Mouse (Mus musculus) heart, adult 2 months (tissue): Measurements from ENCODE around the gene Amz1. TPM values are rescaled to one million over a fixed set of nuclear protein-coding genes. Genes with fewer than 3 reads are reported as not detected.
A peak's percentile ranks its signal among the peaks of the same experiment; 100 is the strongest.

Experiments
- DNase-seq, 2 experiments: peaks; one replicate each; pipeline ENCODE4 v3.0.0; 2021
- H3K27ac ChIP-seq: fragments of 200-600 bp; 2 replicates; pipeline ENCODE4 v1.8.1; 2022
- H3K27me3 ChIP-seq: fragments of 200-500 bp; 2 replicates; pipeline ENCODE4 v1.6.1; 2012; ENCODE audit warnings: mild to moderate bottlenecking, low read length, inconsistent platforms, mixed read lengths; ENCODE audit not compliant: control insufficient read depth, insufficient read depth
- H3K36me3 ChIP-seq: fragments of 200-500 bp; 2 replicates; pipeline ENCODE4 v1.6.1; 2012; ENCODE audit warnings: low read length, inconsistent platforms; ENCODE audit not compliant: control insufficient read depth, insufficient read depth
- H3K4me1 ChIP-seq: fragments of 200-500 bp; 2 replicates; pipeline ENCODE4 v1.6.1; 2011; ENCODE audit warnings: low read length; ENCODE audit not compliant: control insufficient read depth, insufficient read depth
- H3K4me3 ChIP-seq: fragments of 200-600 bp; 2 replicates; pipeline ENCODE4 v1.8.1; 2022
- H3K79me2 ChIP-seq: fragments of 200-500 bp; replicated peaks from 2 replicates; pipeline ENCODE4 v1.6.1; 2012; ENCODE audit warnings: mild to moderate bottlenecking, inconsistent platforms, low read length, moderate library complexity, mixed read lengths; ENCODE audit not compliant: control insufficient read depth, insufficient read depth
- H3K9ac ChIP-seq: fragments of 200-500 bp; 2 replicates; pipeline ENCODE4 v1.6.1; 2012; ENCODE audit warnings: low read depth, mild to moderate bottlenecking, control low read depth, inconsistent platforms, low read length, mixed read lengths
- CTCF ChIP-seq: fragments of 200-600 bp; IDR thresholded peaks from 2 replicates; pipeline ENCODE4 v1.8.1; 2022; ENCODE audit warnings: antibody characterized with exemption, mild to moderate bottlenecking, moderate library complexity
- EP300 ChIP-seq: fragments of 200-500 bp; IDR thresholded peaks from 2 replicates; pipeline ENCODE4 v1.6.1; 2011; ENCODE audit warnings: low read depth, low read length, control low read depth; ENCODE audit not compliant: insufficient read depth
- POLR2A ChIP-seq: fragments of 200-500 bp; IDR thresholded peaks from 2 replicates; pipeline ENCODE4 v1.6.1; 2011; ENCODE audit warnings: mild to moderate bottlenecking, low read depth, low read length, control low read depth; ENCODE audit not compliant: insufficient read depth
- WGBS: fragments of 180-500 bp; shearing (Covaris S2); methylation state at CpG from one replicate; pipeline ENCODE4 v1.1.7; 2018; 5-methylcytosine and 5-hydroxymethylcytosine counted together
- intact Hi-C: fragments of 180-260 bp; cut with DNase I; formaldehyde crosslinking; loops from one replicate; pipeline ENCODE4 v1.15.1; 2025
- polyA plus RNA-seq: library from polyadenylated mRNA; depleted of rRNA; stranded (reverse); fragments of >200 nt; gene quantifications from 2 replicates; pipeline ENCODE4 v1.2.3, GENCODE M21; 2012
- total RNA-seq, 2 experiments: library from RNA; stranded (reverse); gene quantifications; 2 replicates each; pipeline ENCODE4 v1.2.3; 2021

Amz1 gene
- total and polyA plus RNA-seq, 3 experiments, result 0.31 to 0.98 (median 0.48) TPM

GRCm38 (mm10) chr5:140710315-140710714 lies 13.6 kb upstream of the Amz1 start:
- Histone ChIP-seq H3K9ac (no peak overlapping the region), H3K4me3 (no peak overlapping the region), H3K4me1 (peaks cover 3% of the 10 kb centered on the region), H3K36me3 (no peaks in the 10 kb centered on the region), H3K79me2 (no peaks in the 10 kb centered on the region), H3K27me3 (no peaks in the 10 kb centered on the region), H3K27ac (no peak overlapping the region)
- no peak for TF ChIP-seq EP300
- no peak for TF ChIP-seq CTCF
- no peak for TF ChIP-seq POLR2A
- intact Hi-C loops, result no loop called here
- DNase-seq, result no peak
- 89% methylated on average over 6 of the region's 6 CpGs for whole genome bisulfite sequencing

DNA sequence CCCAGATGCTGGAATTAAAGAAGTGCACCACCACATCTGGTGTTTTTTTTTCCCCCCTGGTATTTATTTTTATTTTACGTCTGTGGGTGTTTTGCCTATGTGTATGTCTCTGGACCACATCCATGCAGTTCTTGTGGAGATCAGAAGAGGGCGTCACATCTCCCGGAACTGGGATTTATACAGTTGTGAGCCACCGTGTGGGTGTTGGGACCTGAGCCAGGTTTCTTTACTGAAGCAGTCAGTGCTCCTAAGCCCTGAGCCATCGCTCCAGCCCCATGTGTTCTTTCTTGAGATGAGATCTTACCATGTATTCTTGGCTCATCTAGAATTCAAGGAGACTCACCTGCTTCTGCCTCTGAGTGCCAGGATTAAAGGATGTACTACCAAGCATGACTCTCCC lies 12.9 kb upstream of the Amz1 start:
- Histone ChIP-seq H3K27ac (no peak overlapping the region), H3K36me3 (no peaks in the 10 kb centered on the region), H3K4me1 (peaks cover under 1% of the 10 kb centered on the region), H3K79me2 (no peaks in the 10 kb centered on the region), H3K4me3 (no peak overlapping the region), H3K27me3 (no peaks in the 10 kb centered on the region), H3K9ac (no peak overlapping the region)
- 0 out of 2 replicates have a peak, but pooled peaks have one; percentile 8 for TF ChIP-seq CTCF
- TF ChIP-seq POLR2A, result no peak
- intact Hi-C loops, result no loop called here
- 72% methylated on average over 5 of the region's 5 CpGs for WGBS
- no peak for DNase-seq

DNA sequence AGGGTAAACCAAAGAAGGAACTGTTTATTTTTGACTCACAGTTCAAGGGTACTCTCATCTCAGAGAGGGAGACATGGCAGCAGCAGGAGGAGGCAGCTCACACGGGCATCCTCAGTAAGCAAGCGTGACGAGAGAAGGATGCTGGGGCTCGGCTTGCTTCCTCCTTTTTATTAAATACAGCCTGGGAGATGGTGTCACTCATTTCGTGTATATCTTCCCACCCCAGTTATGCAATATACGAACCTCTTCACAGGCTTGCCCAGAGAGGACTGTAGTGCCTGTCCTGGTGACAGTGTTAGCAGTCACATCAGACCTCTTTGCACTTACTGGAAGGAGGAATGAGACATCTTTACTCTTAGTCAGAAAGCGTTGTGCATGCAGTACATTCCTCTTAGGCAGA lies 3.2 kb upstream of the Amz1 start:
- Histone ChIP-seq H3K79me2 (no peaks in the 10 kb centered on the region), H3K4me3 (no peak overlapping the region), H3K4me1 (no peaks in the 10 kb centered on the region), H3K27me3 (no peaks in the 10 kb centered on the region), H3K36me3 (no peaks in the 10 kb centered on the region), H3K9ac (no peak overlapping the region), H3K27ac (no peak overlapping the region)
- TF ChIP-seq EP300 (no peak), CTCF (no peak), POLR2A (no peak)
- WGBS, result 75% methylated on average over 7 of the region's 7 CpGs
- intact Hi-C loops, result no loop called here
- no peak for DNase-seq

DNA sequence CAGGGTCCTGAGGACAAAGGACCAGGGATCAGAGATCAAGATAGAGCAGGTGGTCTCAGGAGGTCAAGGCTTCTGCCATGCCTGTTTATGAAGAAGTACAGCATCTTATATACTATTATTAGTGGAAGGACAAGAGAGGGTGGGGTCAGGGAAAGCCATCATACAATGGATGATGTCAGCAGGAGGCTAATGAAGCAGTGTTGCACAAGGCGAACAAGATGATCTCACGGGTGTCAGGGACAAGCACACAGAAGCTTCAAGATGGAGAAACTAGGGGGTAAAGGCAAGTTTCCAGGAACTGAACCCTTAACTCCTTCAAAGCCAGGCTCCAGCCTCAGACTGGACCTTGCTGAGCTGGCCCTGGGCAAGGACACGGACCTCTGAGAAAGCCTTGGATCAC lies 1.8 kb upstream of the Amz1 start:
- Histone ChIP-seq H3K4me1 (no peaks in the 10 kb centered on the region), H3K27me3 (no peaks in the 10 kb centered on the region), H3K9ac (no peak overlapping the region), H3K79me2 (no peaks in the 10 kb centered on the region), H3K36me3 (no peaks in the 10 kb centered on the region), H3K27ac (no peak overlapping the region), H3K4me3 (no peak overlapping the region)
- no peak for TF ChIP-seq EP300
- TF ChIP-seq POLR2A, result no peak
- no peak for TF ChIP-seq CTCF
- intact Hi-C loops, result no loop called here
- WGBS, result 51% methylated on average over 3 of the region's 3 CpGs
- no peak for DNase-seq

- WGBS, result 77% methylated on average over 7 of the region's 7 CpGs
- no peak overlapping the region for H3K4me3 ChIP-seq
- H3K4me1 ChIP-seq, result no peaks in the 10 kb centered on the region
- H3K27ac ChIP-seq, result no peak overlapping the region
- H3K79me2 ChIP-seq, result no peaks in the 10 kb centered on the region
- intact Hi-C loops, result no loop called here
- no peaks in the 10 kb centered on the region for H3K36me3 ChIP-seq
- no peak for TF ChIP-seq CTCF
- no peak for TF ChIP-seq POLR2A
- no peak for TF ChIP-seq EP300
- no peaks in the 10 kb centered on the region for H3K27me3 ChIP-seq
- no peak overlapping the region for H3K9ac ChIP-seq
- DNase-seq, result no peak
Measured at GRCm38 (mm10) chr5:140726062-140726839, 2.3 kb downstream of the Amz1 start.

GRCm38 (mm10) chr5:140726946-140727740 lies 3.2 kb downstream of the Amz1 start:
- DNase-seq, result no peak
- no peaks in the 10 kb centered on the region for H3K4me1 ChIP-seq
- no peaks in the 10 kb centered on the region for H3K27me3 ChIP-seq
- TF ChIP-seq CTCF (no peak), EP300 (no peak), POLR2A (no peak)
- intact Hi-C loops, result no loop called here
- 75% methylated on average over 17 of the region's 17 CpGs for WGBS
- H3K36me3 ChIP-seq, result no peaks in the 10 kb centered on the region
- no peaks in the 10 kb centered on the region for H3K79me2 ChIP-seq
- H3K9ac ChIP-seq, result no peak overlapping the region
- H3K4me3 ChIP-seq, result no peak overlapping the region
- H3K27ac ChIP-seq, result no peak overlapping the region
